Mouse (Mus musculus): Measurements from ENCODE around the gene Map2k2.
A peak's percentile ranks its signal among the peaks of the same experiment; 100 is the strongest.

- TF ChIP-seq CTCF (conservative IDR thresholded peaks at IDR 0.05 in 1 of 2, IDR thresholded peaks at IDR 0.05 in 1 of 2; ENCODE audit: low read depth in 2 of 2, low read length in 2 of 2) (no peak), MAZ (IDR thresholded peaks at IDR 0.05; ENCODE audit: low read depth, low read length) (no peak), SIN3A (IDR thresholded peaks at IDR 0.05; ENCODE audit: low read length) (no peak), MYC (IDR thresholded peaks at IDR 0.05; ENCODE audit: low read depth, low read length) (no peak), IRF4 (IDR thresholded peaks at IDR 0.05; ENCODE audit: low read depth, low read length) (no peak), CHD2 (IDR thresholded peaks at IDR 0.05; ENCODE audit: low read length) (no peak), ZKSCAN1 (IDR thresholded peaks at IDR 0.05; ENCODE audit: borderline replicate concordance, low read depth, low read length) (no peak), ZC3H11A (IDR thresholded peaks at IDR 0.05; ENCODE audit: low read depth, low read length) (no peak), MXI1 (IDR thresholded peaks at IDR 0.05; ENCODE audit: low read depth, low read length) (no peak), POLR2A (IDR thresholded peaks at IDR 0.05; ENCODE audit: low read depth, low read length) (peak; percentile 12; the same call in 1 of the 2 replicates), NRF1 (IDR thresholded peaks at IDR 0.05; ENCODE audit: low read depth, low read length) (no peak)
These were observed 73.2 kb downstream of the Map2k2 start for GRCm38 (mm10) chr10:81178927-81179326.

Data from CH12.LX (cell line).